Mouse (Mus musculus): ENCODE results near the gene Vmn2r19. TPM values are rescaled to one million over a fixed set of nuclear protein-coding genes. Genes with fewer than 3 reads are reported as not detected.
"Not testable (repeated sequence)": the region's sequence is repeated elsewhere in the genome, so short reads cannot be mapped to it uniquely, and the experiment has no call there.

The Vmn2r19 gene
- not detected for total RNA-seq (2021)

DNA sequence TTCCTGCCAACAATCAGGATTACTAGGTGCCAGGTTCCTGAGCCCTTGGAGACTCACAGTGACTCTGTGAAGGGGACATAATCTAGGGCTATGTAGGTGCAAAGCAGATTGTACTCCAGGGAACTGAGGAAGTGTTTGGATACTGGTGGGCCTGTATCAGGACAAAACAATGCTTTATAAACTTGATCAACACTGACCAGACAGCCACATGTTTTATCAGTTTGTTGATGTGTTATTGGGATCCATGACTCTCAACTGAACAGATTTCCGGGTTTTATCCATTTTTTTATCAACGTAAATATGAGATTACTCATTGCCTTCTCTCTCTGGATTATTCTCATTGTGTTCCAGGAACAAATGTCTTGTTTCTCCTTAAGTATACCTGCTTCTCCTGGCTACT is at the start of gene Vmn2r19:
TSS of gene Vmn2r19 (plus strand) at position 301 of the 400 bp plus-strand sequence.
- DNase-seq (ENCODE audit: low spot score), result no peak
- intact Hi-C loops (cut with DNase I), result no loop called here

DNA sequence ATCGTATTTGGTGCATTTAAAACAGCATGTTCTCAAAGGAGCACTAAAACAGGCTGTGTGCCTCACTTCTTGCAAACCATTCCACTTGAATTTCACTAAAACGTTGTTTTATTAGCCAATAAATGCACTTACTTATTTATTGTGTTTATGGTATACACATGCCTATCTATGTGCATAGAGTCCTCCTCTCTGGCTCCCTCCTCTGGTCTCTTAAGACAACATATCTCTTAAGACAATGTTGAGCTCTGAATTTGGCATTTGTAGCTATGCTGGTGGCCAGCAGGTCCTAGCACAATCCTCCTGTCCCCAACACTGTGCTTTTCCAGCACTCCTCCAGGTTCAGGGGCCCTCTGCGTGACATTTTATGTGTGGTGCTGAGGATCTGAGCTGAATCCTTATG is 49.2 kb upstream of the Vmn2r19 start:
- intact Hi-C loops (cut with DNase I), result no loop called here
- DNase-seq (ENCODE audit: low spot score), result no peak

DNA sequence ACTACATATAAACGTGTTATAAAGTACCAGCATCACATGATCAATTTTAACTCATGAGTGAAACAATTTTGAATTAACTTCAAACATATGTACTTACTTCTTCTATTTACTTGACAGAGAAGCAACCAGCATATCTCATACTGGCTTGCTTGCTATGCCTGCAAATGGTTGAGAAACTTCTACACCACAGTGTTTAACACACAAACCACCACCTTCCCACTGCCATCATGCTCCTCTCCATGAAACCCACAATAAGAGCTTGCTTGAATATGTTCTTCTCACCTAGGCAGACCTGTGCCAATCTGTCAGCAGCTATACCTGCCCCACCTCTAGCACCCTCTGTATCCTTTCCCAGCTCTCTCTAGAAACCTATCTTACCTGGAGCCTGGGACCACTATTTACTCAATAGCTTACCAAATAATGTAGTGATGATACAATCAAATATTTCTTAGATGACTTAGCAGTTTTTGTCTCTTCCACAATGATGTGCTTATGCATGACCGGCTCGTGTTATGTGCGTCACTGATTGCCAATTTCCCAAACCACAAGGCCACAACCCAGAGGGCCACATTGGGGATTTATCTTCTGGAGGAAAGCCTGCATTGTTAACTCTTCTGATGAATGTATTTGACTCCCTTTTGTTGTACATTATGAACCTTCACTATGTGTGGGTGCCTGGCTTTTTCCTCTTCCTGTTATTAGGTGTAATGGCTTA is 48.1 kb upstream of the Vmn2r19 start:
- DNase-seq (ENCODE audit: low spot score), result no peak
- intact Hi-C loops (cut with DNase I), result no loop called here

DNA sequence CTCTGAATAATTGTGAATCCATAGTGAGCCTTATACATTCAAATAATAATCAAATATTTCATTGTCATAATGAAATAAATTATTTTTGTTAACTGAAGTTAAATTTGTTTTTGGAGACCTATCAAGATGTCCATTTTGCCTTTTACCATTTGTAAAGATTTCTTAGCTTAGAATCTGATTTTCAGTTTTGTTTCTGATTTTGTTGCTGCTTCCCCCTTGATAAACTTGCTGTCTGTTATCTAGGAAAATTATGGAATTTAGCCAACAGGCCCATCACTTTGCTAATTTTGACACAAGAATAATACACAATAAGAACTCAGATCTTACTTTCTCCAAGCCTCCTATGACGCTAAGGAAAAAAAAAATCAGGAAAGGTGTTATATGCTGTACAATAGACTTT is 47.3 kb upstream of the Vmn2r19 start:
- intact Hi-C loops (cut with DNase I), result no loop called here
- DNase-seq (ENCODE audit: low spot score), result no peak

DNA sequence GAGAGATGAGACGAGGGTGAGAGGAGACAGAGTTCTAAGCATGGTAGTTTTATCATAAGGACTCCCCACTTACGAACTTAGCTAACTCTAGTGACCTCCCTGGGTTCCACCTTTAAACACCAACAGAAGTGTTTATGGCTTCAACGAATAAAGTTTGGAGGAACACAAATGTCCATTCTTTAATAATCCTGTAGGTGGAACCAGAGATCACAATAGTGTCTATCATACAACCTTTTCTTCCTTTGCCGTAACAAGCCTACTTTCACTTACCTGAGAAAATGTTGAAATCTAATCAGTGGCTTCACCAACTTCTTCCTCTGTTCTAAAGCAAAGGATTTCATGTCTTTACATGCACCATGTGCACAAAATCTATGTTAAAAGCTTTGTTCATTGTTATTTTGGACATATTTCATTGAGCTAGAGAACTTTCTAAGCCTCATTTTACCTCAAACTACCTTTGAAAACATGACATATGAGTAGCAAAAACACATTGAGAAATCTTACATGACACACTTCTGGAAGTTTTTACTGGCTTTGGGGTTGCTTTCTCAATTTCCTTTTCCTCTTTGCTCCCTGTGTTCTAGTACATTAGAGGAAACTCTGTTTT is 46.5 kb upstream of the Vmn2r19 start, which contains the start of gene Clec4d:
TSS of gene Clec4d (plus strand) at position 557 of the 607 bp plus-strand sequence.
- no peak for DNase-seq (ENCODE audit: low spot score)
- intact Hi-C loops (cut with DNase I), result no loop called here

DNA sequence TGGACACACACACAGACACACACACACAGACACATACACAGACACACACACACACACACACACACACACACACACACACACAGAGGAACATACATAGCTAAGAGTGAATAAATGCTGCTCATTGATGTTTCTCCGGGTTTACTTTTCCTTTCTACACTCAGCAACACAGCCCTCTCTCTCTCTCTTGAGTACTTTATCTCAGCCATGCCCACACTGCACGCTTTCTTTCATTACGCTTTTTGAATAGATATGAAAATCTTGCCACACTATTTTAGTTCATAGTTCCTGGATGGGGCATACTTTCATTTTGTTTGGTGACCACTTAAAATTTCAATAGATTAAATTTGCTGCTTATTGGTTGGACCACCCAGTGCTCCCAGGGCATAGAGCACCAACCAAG is 43.9 kb upstream of the Vmn2r19 start:
- intact Hi-C loops (cut with DNase I), result no loop called here
- no peak for DNase-seq (ENCODE audit: low spot score)

DNA sequence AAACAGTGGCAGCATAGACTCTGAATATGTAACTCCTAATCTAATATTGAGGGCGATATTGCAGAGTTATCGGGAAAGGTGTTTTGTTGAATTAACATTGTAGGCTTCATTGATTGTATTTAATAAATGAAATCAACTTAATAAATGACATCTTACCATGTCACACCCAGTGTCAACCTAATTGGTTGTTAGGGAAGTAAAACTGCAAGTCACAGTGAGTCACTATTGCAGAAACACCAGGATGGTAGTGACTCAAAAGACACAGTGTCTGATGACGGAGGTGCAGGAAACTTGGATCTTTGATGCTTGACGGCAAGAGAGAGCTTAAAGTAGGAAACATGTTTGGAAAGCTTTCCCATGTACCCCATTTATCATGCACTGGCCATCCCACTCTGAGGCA is 42.3 kb upstream of the Vmn2r19 start:
- no peak for DNase-seq (ENCODE audit: low spot score)
- intact Hi-C loops (cut with DNase I), result no loop called here

DNA sequence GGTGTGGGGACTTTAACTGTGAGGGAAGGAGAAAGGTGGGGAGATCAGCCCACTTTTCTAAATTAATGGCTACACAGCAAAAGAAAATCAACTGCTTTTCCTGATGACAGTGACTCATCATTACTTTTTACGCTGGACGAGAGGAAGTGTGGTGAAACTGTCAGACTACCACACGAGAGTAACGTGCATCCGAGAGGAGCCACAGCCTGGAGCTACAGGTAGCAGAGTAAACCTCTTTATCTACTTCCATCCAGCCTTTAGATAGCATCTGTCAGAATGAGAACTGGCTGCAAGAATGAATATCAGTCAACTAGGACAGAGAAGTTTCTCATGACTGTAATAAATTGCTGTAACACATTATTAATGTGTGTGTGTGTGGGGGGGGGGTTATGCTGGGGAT is 41.2 kb upstream of the Vmn2r19 start:
- no peak for DNase-seq (ENCODE audit: low spot score)
- intact Hi-C loops (cut with DNase I), result no loop called here

DNA sequence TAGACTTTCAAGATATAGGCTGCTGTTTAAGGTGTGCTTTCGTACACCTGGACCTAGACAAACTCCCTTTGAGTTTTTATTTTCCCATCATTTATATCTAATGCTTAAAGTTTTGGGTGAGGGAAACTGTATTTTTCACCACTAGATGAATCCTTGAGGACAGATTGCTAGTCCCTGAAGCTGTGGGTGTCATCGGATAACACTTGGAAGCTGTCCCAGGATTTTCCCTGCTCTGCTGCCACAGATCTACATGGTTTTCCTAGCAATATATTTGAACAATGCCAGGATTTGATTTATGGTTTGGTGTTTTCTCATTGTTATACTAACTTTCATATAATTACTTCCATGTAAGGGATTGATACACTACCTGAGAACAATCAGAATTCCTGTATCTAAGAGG is 28.7 kb upstream of the Vmn2r19 start:
- intact Hi-C loops (cut with DNase I), result no loop called here
- DNase-seq (ENCODE audit: low spot score), result no peak

DNA sequence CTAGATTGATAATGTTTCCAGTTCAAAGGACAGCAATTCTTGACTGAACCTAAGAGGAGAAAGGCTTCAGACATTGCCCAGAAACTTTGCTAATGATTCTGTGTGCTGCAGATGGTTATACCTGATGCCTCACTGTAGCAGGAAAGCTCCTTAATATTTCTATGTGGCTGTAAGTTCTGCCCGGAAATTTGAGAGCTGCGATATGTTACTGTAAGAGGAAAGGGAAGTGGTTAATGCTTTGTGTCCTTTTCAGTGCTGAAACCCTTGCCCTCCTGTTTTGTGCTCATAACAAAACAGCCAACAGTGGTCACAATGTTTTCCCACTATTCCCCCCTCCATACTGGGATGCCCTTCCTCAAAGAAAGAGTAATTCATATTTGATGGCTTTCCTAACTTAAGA is 21.8 kb upstream of the Vmn2r19 start:
- no peak for DNase-seq (ENCODE audit: low spot score)
- intact Hi-C loops (cut with DNase I), result no loop called here

DNA sequence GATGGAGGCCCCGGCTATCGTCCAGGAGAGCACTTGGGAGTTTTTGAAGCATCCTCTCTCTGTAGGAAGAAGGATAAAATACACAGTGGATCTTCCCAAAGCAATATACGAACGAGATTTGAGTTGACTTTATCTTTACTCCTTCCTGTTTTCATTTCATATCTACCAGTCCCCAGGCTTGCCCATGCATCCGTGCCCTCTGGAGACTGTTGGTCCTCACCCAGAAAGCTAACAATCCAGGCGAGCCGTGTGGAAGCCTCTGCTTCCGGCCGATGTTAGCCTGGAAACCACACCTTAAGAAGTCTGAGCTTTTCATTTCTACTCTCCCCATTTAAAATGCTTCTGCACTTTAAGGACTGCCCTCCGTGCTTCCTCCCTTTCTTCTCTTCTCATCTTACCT is 19.2 kb upstream of the Vmn2r19 start:
- DNase-seq (ENCODE audit: low spot score), result no peak
- intact Hi-C loops (cut with DNase I), result no loop called here

DNA sequence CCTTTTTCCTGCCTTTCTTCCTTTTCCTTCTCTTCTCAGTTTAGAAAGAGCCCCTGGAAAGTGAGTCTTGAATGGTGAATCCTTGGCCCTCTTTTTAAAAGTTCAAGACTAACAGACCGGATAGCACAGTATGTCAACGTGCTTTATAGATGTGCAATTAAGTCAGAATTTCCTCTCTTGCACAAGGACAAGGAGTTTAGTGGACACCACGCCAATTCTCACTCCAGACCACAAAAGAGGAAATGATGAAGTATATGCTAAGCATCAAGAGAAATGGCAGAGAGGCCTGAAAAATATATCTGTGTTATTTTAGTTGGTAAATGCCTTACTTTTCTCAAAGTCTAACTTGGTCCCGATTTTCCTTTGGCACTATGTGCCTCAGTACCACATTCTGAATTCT is 18.4 kb upstream of the Vmn2r19 start, which contains the start of gene Clec4e:
TSS of gene Clec4e (minus strand) at position 118 of the 400 bp plus-strand sequence.
- no peak for DNase-seq (ENCODE audit: low spot score)
- intact Hi-C loops (cut with DNase I), result no loop called here

DNA sequence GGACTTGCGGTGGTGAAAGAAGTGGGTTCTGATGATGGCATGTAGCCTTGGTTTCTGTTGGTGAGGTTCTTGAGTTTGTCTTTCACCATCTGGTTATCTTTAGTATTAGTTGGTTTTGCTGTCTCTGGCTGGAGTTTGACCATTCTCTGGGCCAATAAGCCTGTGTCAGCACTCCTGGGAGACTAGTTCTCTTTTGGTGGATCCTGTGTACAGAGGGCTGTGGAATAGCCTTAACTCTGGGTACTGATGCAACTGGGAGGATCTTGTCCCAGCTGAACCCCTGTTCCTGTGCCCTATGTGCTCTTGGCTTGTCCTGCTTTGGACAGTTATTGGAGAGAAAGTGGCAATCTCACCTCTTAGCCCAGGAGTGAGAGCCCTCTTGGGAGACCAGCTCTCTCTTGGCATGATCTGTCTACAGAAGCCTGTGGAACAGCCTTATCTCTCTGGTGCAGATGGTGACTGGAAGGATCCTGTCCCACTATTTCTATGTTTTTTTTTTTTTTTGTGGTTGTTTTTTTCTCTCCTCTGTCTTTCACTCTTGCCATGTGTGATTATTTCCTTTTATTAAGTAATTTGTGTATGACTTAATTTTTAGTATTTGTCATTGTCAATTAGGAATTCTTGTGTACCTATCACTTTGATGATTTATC is 15.3 kb upstream of the Vmn2r19 start:
- intact Hi-C loops (cut with DNase I), result no loop called here
- no peak for DNase-seq (ENCODE audit: low spot score)

DNA sequence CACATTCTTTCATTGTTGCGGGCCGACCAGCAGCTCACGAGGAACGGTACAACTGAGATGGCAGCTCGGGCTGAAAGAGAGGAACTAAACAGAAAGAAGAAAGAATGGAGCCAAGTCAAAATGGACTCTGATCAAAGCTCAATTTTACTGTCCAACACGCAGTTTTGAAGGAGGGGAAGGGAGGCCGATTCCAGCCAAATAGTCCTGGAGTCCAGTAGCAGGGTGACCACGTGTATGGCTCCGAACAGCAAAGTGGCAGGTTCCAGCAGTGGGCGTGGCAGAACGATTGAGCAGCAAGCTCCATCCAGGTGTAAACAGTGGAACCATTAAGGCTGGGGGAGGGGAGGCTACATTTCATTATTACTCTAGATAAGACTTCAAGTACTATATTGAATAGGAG is 14.6 kb upstream of the Vmn2r19 start:
- DNase-seq (ENCODE audit: low spot score); intact Hi-C loops (cut with DNase I): not testable (repeated sequence)

DNA sequence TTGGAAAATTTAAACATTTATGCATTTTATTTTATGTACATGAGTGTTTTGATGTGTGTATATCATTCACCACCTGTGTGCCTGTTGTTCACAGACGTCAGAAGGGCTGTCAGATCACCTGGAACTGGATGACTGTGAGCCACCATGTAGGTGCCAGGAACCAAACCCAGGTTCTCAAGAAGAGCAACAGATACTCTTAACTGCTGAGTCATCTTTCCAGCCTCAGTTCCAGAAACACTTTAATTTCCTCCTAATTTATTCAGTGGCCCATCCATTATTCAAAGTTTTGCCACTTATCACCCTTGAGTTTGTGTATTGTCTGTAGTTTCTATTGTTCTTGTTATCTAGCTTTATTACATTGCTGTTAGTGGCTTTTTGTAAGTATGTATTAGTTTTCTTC is 11.4 kb upstream of the Vmn2r19 start:
- intact Hi-C loops (cut with DNase I), result no loop called here
- no peak for DNase-seq (ENCODE audit: low spot score)

DNA sequence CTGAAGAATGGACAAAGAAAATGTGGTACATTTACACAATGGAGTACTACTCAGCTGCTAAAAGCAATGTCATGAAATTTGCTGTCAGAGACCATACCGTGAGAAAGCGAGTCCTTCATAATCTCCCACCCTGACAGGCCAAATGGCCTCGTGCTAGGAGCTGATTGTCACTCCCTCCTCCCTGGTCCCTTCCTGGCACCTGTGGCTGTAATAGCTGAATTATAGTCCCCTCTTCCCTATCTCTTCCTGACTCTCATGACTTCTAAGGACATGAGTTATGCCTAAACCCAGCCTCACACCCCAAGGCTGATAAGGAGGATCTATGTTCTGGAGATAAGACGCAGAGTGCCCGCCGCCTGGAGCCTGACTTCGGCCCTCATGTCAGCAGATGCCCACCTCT is 1.8 kb upstream of the Vmn2r19 start:
- DNase-seq (ENCODE audit: low spot score); intact Hi-C loops (cut with DNase I): not testable (repeated sequence)

DNA sequence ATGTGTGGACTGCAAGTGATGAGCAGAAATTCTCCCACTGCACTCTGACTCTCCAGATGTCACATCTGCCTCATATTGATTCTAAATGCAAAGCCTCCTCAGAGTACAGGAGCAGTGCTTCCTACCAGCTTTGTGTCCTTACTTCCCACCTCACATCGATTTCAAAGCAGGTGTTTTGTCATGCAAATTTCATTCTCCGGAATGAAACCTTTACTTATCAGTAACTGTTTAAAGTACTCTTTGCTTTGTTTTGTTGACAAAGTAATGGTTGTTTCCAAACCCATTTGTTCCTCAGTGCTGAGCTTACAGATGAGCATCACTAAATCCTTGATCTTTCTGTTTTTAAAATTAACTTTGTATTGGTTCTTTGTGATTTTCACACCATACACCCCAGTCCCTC is 24.4 kb downstream of the Vmn2r19 start:
- DNase-seq (ENCODE audit: low spot score), result no peak
- intact Hi-C loops (cut with DNase I), result no loop called here

DNA sequence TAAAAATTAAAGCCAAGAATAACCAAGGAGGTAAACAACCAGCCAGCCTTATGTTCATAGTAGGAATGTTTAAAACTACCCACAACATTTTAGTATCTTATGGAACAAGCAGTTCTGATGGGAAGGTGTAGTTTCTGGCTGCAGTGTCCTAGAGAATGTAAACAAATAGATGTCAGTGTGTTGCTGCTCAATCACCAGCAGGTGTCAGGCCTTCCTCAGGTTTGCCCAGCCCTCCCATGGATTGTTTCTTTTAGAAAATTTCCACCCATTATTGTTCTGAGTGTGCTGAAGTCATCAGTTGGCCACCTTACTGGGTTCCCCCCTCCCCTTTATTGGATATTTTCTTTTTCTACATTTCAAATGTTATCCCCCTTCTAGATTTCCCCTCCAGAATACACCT is 32.0 kb downstream of the Vmn2r19 start:
- DNase-seq (ENCODE audit: low spot score), result no peak
- intact Hi-C loops (cut with DNase I), result no loop called here

DNA sequence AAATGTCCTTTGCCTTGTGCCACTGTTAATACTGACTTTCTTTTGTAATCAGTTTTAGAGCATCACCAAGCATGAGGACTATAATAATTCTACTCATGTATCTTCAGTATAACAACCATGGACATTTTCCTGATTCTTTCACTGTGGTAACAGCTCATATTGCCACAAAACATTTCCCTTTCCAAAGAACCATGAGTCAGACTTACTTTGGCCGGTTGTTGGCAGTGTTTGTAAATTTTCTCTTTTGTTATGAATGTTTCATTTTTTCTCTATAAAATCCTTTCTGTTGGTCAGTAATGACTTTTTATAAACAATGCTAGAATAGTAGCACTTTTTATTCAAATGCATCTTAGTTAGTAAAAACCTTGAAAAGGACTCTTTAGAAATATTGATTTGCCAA is 38.0 kb downstream of the Vmn2r19 start:
- no peak for DNase-seq (ENCODE audit: low spot score)
- intact Hi-C loops (cut with DNase I), result no loop called here
